Mouse (Mus musculus) intestine, postnatal 0 days (tissue): Measurements from ENCODE around the gene Avpr1b. TPM values are rescaled to one million over a fixed set of nuclear protein-coding genes. Genes with fewer than 3 reads are reported as not detected.

Experiments
- ATAC-seq: fragments of 200-750 bp; cut with Nextera tagmentation; 2 replicates; pipeline ENCODE4 v1.8.0; 2017; ENCODE audit warnings: mild to moderate bottlenecking, moderate TSS enrichment, moderate library complexity
- H3K27ac ChIP-seq: fragments of 300-500 bp; sonication (generic); 2 replicates; pipeline ENCODE4 v1.5.1; 2014; ENCODE audit warnings: mild to moderate bottlenecking, low read depth, low read length, moderate library complexity
- H3K27me3 ChIP-seq: fragments of 300-500 bp; sonication (generic); replicated peaks from 2 replicates; pipeline ENCODE4 v1.6.1; 2014; ENCODE audit warnings: low read length, mixed read lengths; ENCODE audit not compliant: control insufficient read depth, insufficient read depth
- H3K36me3 ChIP-seq: fragments of 300-500 bp; sonication (generic); 2 replicates; pipeline ENCODE4 v1.6.1; 2014; ENCODE audit warnings: mild to moderate bottlenecking, moderate library complexity; ENCODE audit not compliant: control insufficient read depth, insufficient read depth
- H3K4me1 ChIP-seq: fragments of 300-500 bp; sonication (generic); replicated peaks from 2 replicates; pipeline ENCODE4 v1.6.1; 2014; ENCODE audit warnings: antibody characterized with exemption, low read length, mixed read lengths; ENCODE audit not compliant: control insufficient read depth, insufficient read depth
- H3K4me2 ChIP-seq: fragments of 300-500 bp; sonication (generic); replicated peaks from 2 replicates; pipeline ENCODE4 v1.6.1; 2014; ENCODE audit warnings: low read depth, mild to moderate bottlenecking, moderate library complexity
- H3K4me3 ChIP-seq: fragments of 300-500 bp; sonication (generic); 2 replicates; pipeline ENCODE4 v1.5.1; 2014; ENCODE audit warnings: low read depth, low read length
- H3K9ac ChIP-seq: fragments of 300-500 bp; sonication (generic); 2 replicates; pipeline ENCODE4 v1.6.1; 2014; ENCODE audit warnings: mild to moderate bottlenecking, low read depth, low read length
- H3K9me3 ChIP-seq: fragments of 300-500 bp; sonication (generic); 2 replicates; pipeline ENCODE4 v1.6.1; 2016; ENCODE audit warnings: mixed run types; ENCODE audit not compliant: control insufficient read depth
- CTCF ChIP-seq: sonication (generic); IDR thresholded peaks from 2 replicates; pipeline ENCODE4 v1.5.1; 2016; ENCODE audit warnings: low read depth, mild to moderate bottlenecking, control low read depth, antibody characterized with exemption, moderate library complexity
- WGBS: fragments of 180-500 bp; shearing (Covaris S2); extraction: QIAGEN DNeasy Blood & Tissue Kit; methylation state at CpG from one replicate; pipeline ENCODE4 v1.1.7; 2014; 5-methylcytosine and 5-hydroxymethylcytosine counted together
- polyA plus RNA-seq: library from polyadenylated mRNA; unstranded; fragments of >200 nt; fragmentation: Nextera tagmentation; extraction: Ambion mirVana; gene quantifications from 2 replicates; pipeline ENCODE4 v1.2.1, GENCODE M21; 2015

The Avpr1b gene
- polyA plus RNA-seq, 1 experiment from 2014 or later, result not detected

GRCm38 (mm10) chr1:131641565-131641964, 42.5 kb downstream of the Avpr1b start:
- no peak for ATAC-seq
- TF ChIP-seq CTCF, result no peak
- Histone ChIP-seq H3K27ac (no peak overlapping the region), H3K9ac (no peak overlapping the region), H3K4me2 (no peak overlapping the region), H3K27me3 (no peaks in the 10 kb centered on the region), H3K9me3 (no peaks in the 10 kb centered on the region), H3K4me3 (no peak overlapping the region), H3K36me3 (no peaks in the 10 kb centered on the region), H3K4me1 (no peaks in the 10 kb centered on the region)
- 92% methylated on average over 13 of the region's 13 CpGs for WGBS

GRCm38 (mm10) chr1:131642251-131642650, 43.2 kb downstream of the Avpr1b start:
- H3K9me3 ChIP-seq, result no peaks in the 10 kb centered on the region
- TF ChIP-seq CTCF, result no peak
- H3K27me3 ChIP-seq, result no peaks in the 10 kb centered on the region
- no peak overlapping the region for H3K4me2 ChIP-seq
- no peak for ATAC-seq
- H3K9ac ChIP-seq, result no peak overlapping the region
- no peaks in the 10 kb centered on the region for H3K4me1 ChIP-seq
- 85% methylated on average over 2 of the region's 2 CpGs for WGBS
- H3K4me3 ChIP-seq, result no peak overlapping the region
- H3K36me3 ChIP-seq, result no peaks in the 10 kb centered on the region
- no peak overlapping the region for H3K27ac ChIP-seq

- ATAC-seq, result no peak
- no peak for TF ChIP-seq CTCF
These were observed 53.8 kb downstream of the Avpr1b start for GRCm38 (mm10) chr1:131652670-131653443.

DNA sequence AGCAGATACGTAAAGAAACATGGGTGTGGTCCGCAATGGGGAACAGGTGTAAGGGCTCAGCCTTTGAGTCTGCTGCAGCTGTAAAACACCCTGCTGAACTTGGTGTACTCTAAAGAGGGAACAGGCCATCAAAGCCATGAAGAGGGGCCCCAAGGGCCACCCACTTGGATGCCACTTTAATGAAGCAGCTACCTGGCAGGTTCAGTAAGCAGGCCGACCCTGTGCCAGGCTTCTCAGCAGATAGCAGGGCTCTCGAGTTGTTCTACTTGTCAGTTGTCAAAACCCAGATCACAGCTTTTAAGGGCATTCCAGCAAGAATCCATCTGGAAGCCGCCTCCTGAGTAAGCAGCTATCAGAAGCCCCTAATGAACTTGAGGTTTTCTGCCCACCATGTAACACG, 56.6 kb downstream of the Avpr1b start:
- Histone ChIP-seq H3K27ac (no peak overlapping the region), H3K4me3 (no peak overlapping the region), H3K36me3 (no peaks in the 10 kb centered on the region), H3K9me3 (no peaks in the 10 kb centered on the region), H3K4me1 (no peaks in the 10 kb centered on the region), H3K27me3 (no peaks in the 10 kb centered on the region), H3K4me2 (no peak overlapping the region), H3K9ac (no peak overlapping the region)
- no peak for TF ChIP-seq CTCF
- WGBS, result 70% methylated on average over 6 of the region's 6 CpGs
- no peak for ATAC-seq

More at GRCm38 (mm10) chr1:131652670-131653443, 53.8 kb downstream of the Avpr1b start:
- Histone ChIP-seq H3K4me2 (no peak overlapping the region), H3K36me3 (no peaks in the 10 kb centered on the region), H3K27me3 (no peaks in the 10 kb centered on the region), H3K27ac (no peak overlapping the region), H3K9ac (no peak overlapping the region), H3K4me1 (no peaks in the 10 kb centered on the region), H3K4me3 (no peak overlapping the region), H3K9me3 (no peaks in the 10 kb centered on the region)
- 76% methylated on average over 12 of the region's 12 CpGs for WGBS

DNA sequence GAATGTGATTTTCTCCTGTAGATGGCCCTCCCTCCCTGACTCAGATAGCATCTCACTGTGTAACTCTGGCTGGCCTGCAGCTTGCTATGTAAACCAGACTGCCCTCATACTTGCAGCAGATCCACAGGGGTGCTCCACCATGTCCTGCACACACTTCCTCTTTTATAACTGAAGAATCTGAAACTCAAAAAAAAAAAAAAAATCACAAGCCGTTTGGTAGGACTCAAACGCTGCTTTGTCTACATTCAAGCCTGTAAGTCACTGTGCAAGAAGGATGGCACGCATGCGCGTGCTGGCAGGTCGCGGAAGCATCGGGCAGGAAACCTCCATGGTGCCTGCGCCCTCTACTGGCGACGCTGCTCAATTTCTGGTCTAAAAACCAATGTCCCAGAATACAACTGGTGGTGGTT, 58.9 kb downstream of the Avpr1b start:
- H3K9me3 ChIP-seq, result no peaks in the 10 kb centered on the region
- H3K4me1 ChIP-seq, result no peaks in the 10 kb centered on the region
- under 1% methylated on average over 11 of the region's 11 CpGs for WGBS
- no peak overlapping the region for H3K27ac ChIP-seq
- no peaks in the 10 kb centered on the region for H3K36me3 ChIP-seq
- TF ChIP-seq CTCF, result peak; percentile 95
- H3K9ac ChIP-seq, result no peak overlapping the region
- H3K4me2 ChIP-seq, result peak overlapping the region; percentile 17; the same call in 1 of the 2 replicates
- ATAC-seq, result peak; percentile 61
- H3K27me3 ChIP-seq, result no peaks in the 10 kb centered on the region
- H3K4me3 ChIP-seq, result no peak overlapping the region

DNA sequence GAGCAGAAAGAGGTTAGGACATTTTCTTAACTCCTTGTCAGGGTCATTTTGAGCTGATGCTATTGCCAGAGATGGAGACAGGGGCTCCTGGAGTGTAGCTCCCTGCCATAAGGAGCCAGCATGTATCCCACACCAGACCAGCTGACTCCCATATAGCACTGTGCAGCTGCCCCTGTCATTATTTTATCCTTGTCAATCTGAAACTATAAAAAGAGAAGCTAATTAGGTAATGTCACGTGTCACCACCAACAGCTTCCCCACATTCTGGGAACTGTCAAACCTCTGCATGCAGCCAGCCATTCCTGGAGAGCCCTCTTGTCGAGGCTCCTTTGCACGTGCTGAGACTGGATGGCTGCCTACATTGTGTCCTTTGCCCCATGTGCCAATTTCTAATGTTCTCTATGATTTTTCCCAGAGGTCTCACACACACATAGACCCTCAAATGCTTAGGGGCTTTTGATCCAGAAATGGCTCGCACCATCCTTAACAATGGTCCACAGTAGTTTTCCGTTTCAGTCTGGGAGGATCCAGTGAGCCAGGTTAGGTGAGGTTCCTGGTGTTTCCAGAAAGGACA, 60.6 kb downstream of the Avpr1b start:
- H3K9me3 ChIP-seq, result no peaks in the 10 kb centered on the region
- H3K36me3 ChIP-seq, result no peaks in the 10 kb centered on the region
- H3K4me3 ChIP-seq, result no peak overlapping the region
- no peak for TF ChIP-seq CTCF
- WGBS, result 81% methylated on average over 5 of the region's 5 CpGs
- H3K4me1 ChIP-seq, result no peaks in the 10 kb centered on the region
- no peak overlapping the region for H3K27ac ChIP-seq
- no peaks in the 10 kb centered on the region for H3K27me3 ChIP-seq
- H3K4me2 ChIP-seq, result no peak overlapping the region
- no peak overlapping the region for H3K9ac ChIP-seq
- ATAC-seq, result no peak
